Mouse (Mus musculus): Measurements from ENCODE around the gene Hip1. TPM values are rescaled to one million over a fixed set of nuclear protein-coding genes. Genes with fewer than 3 reads are reported as not detected.
A peak's percentile ranks its signal among the peaks of the same experiment; 100 is the strongest.

The Hip1 gene
- 38.4 and 38.5 TPM in 2 replicates for polyA plus RNA-seq (2015; fragmentation: Nextera tagmentation; extraction: Ambion mirVana)

GRCm38 (mm10) chr5:135544865-135545797, at the start of gene Hip1:
Gene Hip1 (minus strand): TSS chr5:135545120.
- peaks cover 10% of the 10 kb centered on the region; the same call in 1 of the 2 replicates for H3K27me3 ChIP-seq
- H3K36me3 ChIP-seq = no peaks in the 10 kb centered on the region
- peak; percentile 99 for ATAC-seq (ENCODE audit: low FRiP score)
- WGBS = under 1% methylated on average over 46 of the region's 46 CpGs
- no peaks in the 10 kb centered on the region for H3K9me3 ChIP-seq
- H3K9ac ChIP-seq = peak within 1 kb of the TSS; percentile 80
- H3K4me1 ChIP-seq (replicated peaks) = peaks cover 17% of the 10 kb centered on the region
- H3K27ac ChIP-seq = peak within 1 kb of the TSS; percentile 79
- H3K4me3 ChIP-seq = peak within 1 kb of the TSS; percentile 71
- H3K4me2 ChIP-seq = peak within 1 kb of the TSS; percentile 96

GRCm38 (mm10) chr5:135589996-135590784, 45.3 kb upstream of the Hip1 start:
- no peak for ATAC-seq (ENCODE audit: low FRiP score)
- 0 out of 2 replicates have a peak, but pooled peaks cover 9% of the 10 kb centered on the region for H3K9me3 ChIP-seq
- no peaks in the 10 kb centered on the region for H3K4me1 ChIP-seq (replicated peaks)
- H3K27ac ChIP-seq = no peak overlapping the region
- no peak overlapping the region for H3K4me3 ChIP-seq
- H3K27me3 ChIP-seq = no peaks in the 10 kb centered on the region
- H3K9ac ChIP-seq = no peak overlapping the region
- 85% methylated on average over 12 of the region's 12 CpGs for WGBS
- H3K4me2 ChIP-seq = no peak overlapping the region
- H3K36me3 ChIP-seq = no peaks in the 10 kb centered on the region

GRCm38 (mm10) chr5:135587764-135588163, 42.8 kb upstream of the Hip1 start:
- Histone ChIP-seq H3K4me2 (no peak overlapping the region), H3K36me3 (no peaks in the 10 kb centered on the region), H3K4me1 (replicated peaks) (no peaks in the 10 kb centered on the region), H3K9ac (no peak overlapping the region), H3K27ac (no peak overlapping the region), H3K4me3 (no peak overlapping the region), H3K27me3 (no peaks in the 10 kb centered on the region), H3K9me3 (0 out of 2 replicates have a peak, but pooled peaks cover 9% of the 10 kb centered on the region)
- no peak for ATAC-seq (ENCODE audit: low FRiP score)
- WGBS = 92% methylated on average over 4 of the region's 4 CpGs

- no peak overlapping the region for H3K4me3 ChIP-seq
- H3K27me3 ChIP-seq = no peaks in the 10 kb centered on the region
- ATAC-seq (ENCODE audit: low FRiP score) = no peak
- no peak overlapping the region for H3K4me2 ChIP-seq
- H3K9me3 ChIP-seq = no peaks in the 10 kb centered on the region
- no peaks in the 10 kb centered on the region for H3K36me3 ChIP-seq
- 93% methylated on average over 8 of the region's 8 CpGs for WGBS
- H3K4me1 ChIP-seq (replicated peaks) = no peaks in the 10 kb centered on the region
- no peak overlapping the region for H3K27ac ChIP-seq
- no peak overlapping the region for H3K9ac ChIP-seq
Measured at GRCm38 (mm10) chr5:135585691-135586090, 40.8 kb upstream of the Hip1 start.

GRCm38 (mm10) chr5:135582330-135582729, 37.4 kb upstream of the Hip1 start:
- Histone ChIP-seq H3K9me3 (no peaks in the 10 kb centered on the region), H3K4me1 (replicated peaks) (no peaks in the 10 kb centered on the region), H3K4me3 (no peak overlapping the region), H3K9ac (no peak overlapping the region), H3K27me3 (no peaks in the 10 kb centered on the region), H3K36me3 (no peaks in the 10 kb centered on the region), H3K4me2 (no peak overlapping the region), H3K27ac (no peak overlapping the region)
- WGBS = 86% methylated on average over 4 of the region's 4 CpGs
- no peak for ATAC-seq (ENCODE audit: low FRiP score)

GRCm38 (mm10) chr5:135579331-135579751, 34.4 kb upstream of the Hip1 start:
- H3K9me3 ChIP-seq = no peaks in the 10 kb centered on the region
- H3K27ac ChIP-seq = no peak overlapping the region
- no peaks in the 10 kb centered on the region for H3K36me3 ChIP-seq
- H3K27me3 ChIP-seq = no peaks in the 10 kb centered on the region
- H3K9ac ChIP-seq = no peak overlapping the region
- WGBS = 75% methylated on average over 10 of the region's 10 CpGs
- no peak overlapping the region for H3K4me3 ChIP-seq
- H3K4me1 ChIP-seq (replicated peaks) = no peaks in the 10 kb centered on the region
- no peak overlapping the region for H3K4me2 ChIP-seq
- no peak for ATAC-seq (ENCODE audit: low FRiP score)

GRCm38 (mm10) chr5:135576055-135576454, 31.1 kb upstream of the Hip1 start:
- Histone ChIP-seq H3K27me3 (no peaks in the 10 kb centered on the region), H3K4me1 (replicated peaks) (no peaks in the 10 kb centered on the region), H3K4me3 (no peak overlapping the region), H3K36me3 (no peaks in the 10 kb centered on the region), H3K27ac (no peak overlapping the region), H3K9ac (no peak overlapping the region; the same call in 1 of the 2 replicates), H3K9me3 (no peaks in the 10 kb centered on the region), H3K4me2 (no peak overlapping the region)
- ATAC-seq (ENCODE audit: low FRiP score) = no peak
- 62% methylated on average over 4 of the region's 4 CpGs for WGBS

GRCm38 (mm10) chr5:135573006-135573405, 28.1 kb upstream of the Hip1 start, which contains the start of gene Ccl24:
Gene Ccl24 (minus strand): TSS chr5:135573049.
- Histone ChIP-seq H3K4me3 (no peak within 1 kb of the TSS), H3K9ac (no peak within 1 kb of the TSS), H3K4me2 (no peak within 1 kb of the TSS), H3K9me3 (no peaks in the 10 kb centered on the region), H3K27me3 (no peaks in the 10 kb centered on the region), H3K4me1 (replicated peaks) (no peaks in the 10 kb centered on the region), H3K36me3 (no peaks in the 10 kb centered on the region), H3K27ac (no peak within 1 kb of the TSS)
- 94% methylated on average over 6 of the region's 6 CpGs for WGBS
- ATAC-seq (ENCODE audit: low FRiP score) = no peak

- ATAC-seq (ENCODE audit: low FRiP score) = no peak
- H3K9ac ChIP-seq = no peak overlapping the region
- no peaks in the 10 kb centered on the region for H3K9me3 ChIP-seq
- H3K27me3 ChIP-seq = no peaks in the 10 kb centered on the region
- no peaks in the 10 kb centered on the region for H3K36me3 ChIP-seq
- no peak overlapping the region for H3K27ac ChIP-seq
- no peak overlapping the region for H3K4me2 ChIP-seq
- H3K4me3 ChIP-seq = no peak overlapping the region
- 72% methylated on average over 6 of the region's 6 CpGs for WGBS
- no peaks in the 10 kb centered on the region for H3K4me1 ChIP-seq (replicated peaks)
Measured at GRCm38 (mm10) chr5:135568698-135569097, 23.8 kb upstream of the Hip1 start.

- no peak for ATAC-seq (ENCODE audit: low FRiP score)
- Histone ChIP-seq H3K36me3 (no peaks in the 10 kb centered on the region), H3K9me3 (no peaks in the 10 kb centered on the region), H3K9ac (no peak overlapping the region), H3K4me2 (no peak overlapping the region), H3K4me3 (no peak overlapping the region), H3K4me1 (replicated peaks) (no peaks in the 10 kb centered on the region), H3K27ac (no peak overlapping the region), H3K27me3 (no peaks in the 10 kb centered on the region)
- 88% methylated on average over 6 of the region's 6 CpGs for WGBS
Measured at GRCm38 (mm10) chr5:135567556-135568265, 22.8 kb upstream of the Hip1 start.

- Histone ChIP-seq H3K27ac (no peak within 1 kb of the TSS), H3K9ac (no peak within 1 kb of the TSS), H3K4me1 (replicated peaks) (no peaks in the 10 kb centered on the region; the same call in 1 of the 2 replicates), H3K4me3 (no peak within 1 kb of the TSS), H3K36me3 (no peaks in the 10 kb centered on the region), H3K4me2 (no peak within 1 kb of the TSS), H3K9me3 (no peaks in the 10 kb centered on the region), H3K27me3 (no peaks in the 10 kb centered on the region)
- WGBS = 90% methylated on average over 3 of the region's 3 CpGs
- ATAC-seq (ENCODE audit: low FRiP score) = no peak
Measured at GRCm38 (mm10) chr5:135563469-135563868, 18.5 kb upstream of the Hip1 start, which contains the start of gene Ccl26. Gene Ccl26 (minus strand): TSS chr5:135563569.

GRCm38 (mm10) chr5:135557671-135558070, 12.8 kb upstream of the Hip1 start:
- no peak for ATAC-seq (ENCODE audit: low FRiP score)
- H3K36me3 ChIP-seq = no peaks in the 10 kb centered on the region
- H3K27me3 ChIP-seq = no peaks in the 10 kb centered on the region
- H3K9ac ChIP-seq = no peak overlapping the region
- no peaks in the 10 kb centered on the region for H3K9me3 ChIP-seq
- H3K4me1 ChIP-seq (replicated peaks) = peaks cover 18% of the 10 kb centered on the region
- 56% methylated on average over 3 of the region's 3 CpGs for WGBS
- H3K27ac ChIP-seq = peak overlapping the region; percentile 86
- no peak overlapping the region for H3K4me2 ChIP-seq
- H3K4me3 ChIP-seq = no peak overlapping the region
